Mouse (Mus musculus): ENCODE results near the gene Abhd14a. TPM values are rescaled to one million over a fixed set of nuclear protein-coding genes. Genes with fewer than 3 reads are reported as not detected.

Gene Abhd14a
- polyA plus RNA-seq, 2 experiments from 2014 or later = 12.7 to 13.0 TPM

- ATAC-seq = peak; percentile 62
These were observed 21.8 kb upstream of the Abhd14a start for GRCm38 (mm10) chr9:106469317-106469716.

- ATAC-seq = no peak
These were observed 20.3 kb upstream of the Abhd14a start for GRCm38 (mm10) chr9:106467746-106468145.

- ATAC-seq = no peak
These were observed 19.2 kb upstream of the Abhd14a start for GRCm38 (mm10) chr9:106466721-106467120.

- no peak for ATAC-seq
These were observed 18.2 kb upstream of the Abhd14a start, which contains the start of gene Gpr62 for GRCm38 (mm10) chr9:106465571-106466200. TSS of gene Gpr62 (minus strand) at chr9:106465938.

- peak; percentile 41 for ATAC-seq
These were observed 17.5 kb upstream of the Abhd14a start for GRCm38 (mm10) chr9:106464751-106465541.

GRCm38 (mm10) chr9:106463122-106464063 is 15.9 kb upstream of the Abhd14a start:
- no peak for ATAC-seq

GRCm38 (mm10) chr9:106462430-106462800 is 14.9 kb upstream of the Abhd14a start:
- no peak for ATAC-seq

- ATAC-seq = no peak
These were observed 14.4 kb upstream of the Abhd14a start for GRCm38 (mm10) chr9:106461641-106462429.

GRCm38 (mm10) chr9:106461026-106461415 is 13.5 kb upstream of the Abhd14a start:
- no peak for ATAC-seq

- no peak for ATAC-seq
These were observed 13.0 kb upstream of the Abhd14a start for GRCm38 (mm10) chr9:106460401-106461025.

GRCm38 (mm10) chr9:106459946-106460345 is 12.5 kb upstream of the Abhd14a start:
- ATAC-seq = no peak

- ATAC-seq = no peak
These were observed 10.4 kb upstream of the Abhd14a start for GRCm38 (mm10) chr9:106457920-106458319.

GRCm38 (mm10) chr9:106457163-106457559 is 9.7 kb upstream of the Abhd14a start:
- ATAC-seq = no peak

GRCm38 (mm10) chr9:106456325-106457162 is 9.1 kb upstream of the Abhd14a start:
- no peak for ATAC-seq

GRCm38 (mm10) chr9:106454888-106455681 is 7.6 kb upstream of the Abhd14a start:
- ATAC-seq = no peak

- ATAC-seq = no peak
These were observed 6.7 kb upstream of the Abhd14a start for GRCm38 (mm10) chr9:106454071-106454761.

GRCm38 (mm10) chr9:106453271-106454070 is 6.0 kb upstream of the Abhd14a start, which contains the start of gene Pcbp4:
TSS of gene Pcbp4 (plus strand) at chr9:106453291.
- peak; percentile 69 for ATAC-seq

GRCm38 (mm10) chr9:106452821-106453220 is 5.3 kb upstream of the Abhd14a start:
- no peak for ATAC-seq
